Mouse (Mus musculus) embryonic facial prominence, embryonic 15.5 days (tissue): Measurements from ENCODE around the gene Ankrd61. TPM values are rescaled to one million over a fixed set of nuclear protein-coding genes. Genes with fewer than 3 reads are reported as not detected.

Source experiments
- ATAC-seq: fragments of 200-750 bp; cut with Nextera tagmentation; 2 replicates; pipeline ENCODE4 v1.8.0; 2017; ENCODE audit warnings: low read depth, moderate TSS enrichment; ENCODE audit not compliant: insufficient number of reproducible peaks, low FRiP score, low TSS enrichment
- H3K27ac ChIP-seq: fragments of 300-500 bp; sonication (generic); replicated peaks from 2 replicates; pipeline ENCODE4 v1.5.1; 2015; ENCODE audit warnings: mild to moderate bottlenecking, inconsistent platforms
- H3K27me3 ChIP-seq: fragments of 300-500 bp; sonication (generic); 2 replicates; pipeline ENCODE4 v1.6.1; 2015; ENCODE audit warnings: inconsistent platforms
- H3K36me3 ChIP-seq: fragments of 300-500 bp; sonication (generic); 2 replicates; pipeline ENCODE4 v1.6.1; 2015; ENCODE audit warnings: mild to moderate bottlenecking, inconsistent platforms
- H3K4me1 ChIP-seq: fragments of 300-500 bp; sonication (generic); 2 replicates; pipeline ENCODE4 v1.6.1; 2015; ENCODE audit warnings: inconsistent platforms
- H3K4me2 ChIP-seq: fragments of 300-500 bp; sonication (generic); replicated peaks from 2 replicates; pipeline ENCODE4 v1.6.1; 2015; ENCODE audit warnings: mild to moderate bottlenecking, inconsistent platforms
- H3K4me3 ChIP-seq: fragments of 300-500 bp; sonication (generic); replicated peaks from 2 replicates; pipeline ENCODE4 v1.5.1; 2015; ENCODE audit warnings: mild to moderate bottlenecking, inconsistent platforms
- H3K9ac ChIP-seq: fragments of 300-500 bp; sonication (generic); 2 replicates; pipeline ENCODE4 v1.6.1; 2015; ENCODE audit warnings: inconsistent platforms
- H3K9me3 ChIP-seq: fragments of 300-500 bp; sonication (generic); replicated peaks from 2 replicates; pipeline ENCODE4 v1.6.1; 2016; ENCODE audit warnings: inconsistent platforms
- WGBS: fragments of 180-500 bp; shearing (Covaris S2); methylation state at CpG from one replicate; pipeline ENCODE4 v1.1.7; 2015; 5-methylcytosine and 5-hydroxymethylcytosine counted together
- polyA plus RNA-seq: library from polyadenylated mRNA; unstranded; fragments of >200 nt; fragmentation: Nextera tagmentation; extraction: Ambion mirVana; gene quantifications from 2 replicates; pipeline ENCODE4 v1.2.1, GENCODE M21; 2015

Ankrd61 gene
- polyA plus RNA-seq, 1 experiment from 2014 or later: 0.33 TPM

DNA sequence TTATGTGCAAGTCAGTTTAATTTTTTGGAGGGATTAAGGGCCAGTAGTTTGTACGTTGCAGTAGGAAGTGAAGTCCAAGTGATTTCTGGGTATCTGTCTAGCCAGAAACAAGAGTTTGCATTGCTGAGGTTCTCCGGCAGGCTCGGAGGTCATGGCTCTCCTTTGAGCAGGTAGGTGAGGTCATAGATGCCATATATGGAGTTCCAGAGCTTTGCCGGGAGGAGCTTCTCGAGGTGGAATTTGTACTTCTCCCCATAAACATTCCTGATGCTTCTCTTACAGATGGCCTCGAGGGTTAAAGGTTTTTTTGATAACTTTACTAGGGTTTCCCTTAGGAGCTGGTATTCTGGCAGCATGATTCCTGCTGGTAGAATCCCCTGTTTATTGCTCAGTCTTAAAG is 6.7 kb downstream of the Ankrd61 start:
- no peak for ATAC-seq
- Histone ChIP-seq H3K27ac (no peak overlapping the region), H3K27me3 (no peaks in the 10 kb centered on the region), H3K4me3 (no peak overlapping the region), H3K36me3 (peaks cover 63% of the 10 kb centered on the region), H3K4me2 (no peak overlapping the region), H3K9ac (no peak overlapping the region), H3K9me3 (no peaks in the 10 kb centered on the region), H3K4me1 (no peaks in the 10 kb centered on the region)
- WGBS: 80% methylated on average over 6 of the region's 6 CpGs

DNA sequence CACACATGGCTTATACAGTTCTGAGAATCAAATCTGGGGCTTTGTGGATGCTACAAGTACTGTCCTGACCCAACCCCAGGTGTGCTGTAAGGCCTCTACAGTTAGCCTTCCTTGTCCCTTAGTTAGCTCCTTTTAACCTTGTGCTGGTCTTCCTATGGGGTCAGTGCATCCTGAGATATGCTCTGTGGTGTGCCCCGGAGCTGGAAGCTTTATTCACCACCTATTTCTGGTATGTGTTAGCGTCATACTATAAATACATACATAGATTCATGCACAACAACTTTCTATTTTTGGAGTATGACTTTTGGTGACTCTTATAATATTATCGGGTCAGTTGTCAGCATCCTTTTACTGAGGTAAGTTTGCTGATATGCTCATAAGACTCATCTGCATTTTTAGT is 12.2 kb downstream of the Ankrd61 start:
- Histone ChIP-seq H3K4me2 (no peak overlapping the region), H3K27ac (no peak overlapping the region), H3K9me3 (no peaks in the 10 kb centered on the region), H3K4me1 (no peaks in the 10 kb centered on the region), H3K36me3 (peaks cover 94% of the 10 kb centered on the region), H3K9ac (no peak overlapping the region), H3K4me3 (no peak overlapping the region), H3K27me3 (no peaks in the 10 kb centered on the region)
- ATAC-seq: no peak
- 96% methylated on average over 3 of the region's 3 CpGs for WGBS

DNA sequence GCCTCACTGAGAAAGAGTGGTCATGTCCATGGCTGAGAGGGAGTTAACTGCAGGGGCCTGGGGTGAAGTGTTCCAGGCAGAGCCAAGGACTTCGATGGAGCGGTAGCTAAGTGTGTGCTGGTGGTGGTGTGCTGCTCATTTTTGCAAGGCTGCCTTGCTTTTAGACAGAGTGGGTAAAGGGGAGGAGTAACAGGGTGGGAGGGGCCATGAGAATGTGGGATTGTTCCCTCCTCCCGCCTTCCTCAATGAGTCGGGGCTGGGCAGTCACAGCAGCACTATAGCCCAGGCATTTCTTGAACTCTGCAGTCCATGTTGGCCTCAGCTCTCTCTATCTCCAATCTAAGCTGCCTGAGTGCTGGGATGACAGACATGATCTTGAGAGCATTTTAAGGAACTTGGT is 22.9 kb downstream of the Ankrd61 start:
- ATAC-seq: no peak
- WGBS: 63% methylated on average over 4 of the region's 4 CpGs

DNA sequence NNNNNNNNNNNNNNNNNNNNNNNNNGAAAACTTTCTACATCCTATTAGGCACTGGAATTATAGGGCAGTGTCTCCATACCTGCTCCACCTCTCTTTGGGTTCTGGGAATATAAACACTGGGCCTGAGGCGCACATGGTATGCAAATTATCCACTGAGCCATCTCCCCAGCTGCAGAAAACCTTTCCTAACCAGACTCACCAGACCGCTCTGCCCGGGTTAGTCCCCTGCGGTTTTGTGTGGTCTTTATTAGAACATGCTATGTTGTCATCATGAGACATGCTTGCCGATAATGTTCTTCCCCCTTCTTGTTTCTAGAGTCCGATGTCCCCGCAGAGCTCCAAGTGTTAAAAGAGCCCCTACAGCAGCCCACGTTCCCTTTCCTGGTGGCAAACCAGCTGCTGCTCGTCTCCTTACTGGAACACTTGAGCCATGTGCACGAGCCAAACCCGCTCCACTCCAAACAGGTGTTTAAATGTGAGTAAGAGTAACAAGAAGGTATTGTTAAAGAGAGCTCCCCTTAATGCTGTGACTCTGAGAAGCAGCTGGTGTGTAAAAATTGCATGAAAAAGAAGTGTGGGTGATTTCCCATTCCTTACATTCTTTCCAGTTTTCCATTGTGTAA is 25.8 kb downstream of the Ankrd61 start:
- WGBS: 66% methylated on average over 11 of the region's 11 CpGs
- no peak for ATAC-seq
- no peak overlapping the region for H3K27ac ChIP-seq

More for the DNA sequence above, 22.9 kb downstream of the Ankrd61 start:
- no peaks in the 10 kb centered on the region for H3K27me3 ChIP-seq
- no peaks in the 10 kb centered on the region for H3K4me1 ChIP-seq
- H3K4me2 ChIP-seq: no peak overlapping the region
- no peak overlapping the region for H3K4me3 ChIP-seq
- no peak overlapping the region for H3K9ac ChIP-seq
- no peak overlapping the region for H3K27ac ChIP-seq
- no peaks in the 10 kb centered on the region for H3K9me3 ChIP-seq
- peaks cover 54% of the 10 kb centered on the region for H3K36me3 ChIP-seq

More for the DNA sequence above, 25.8 kb downstream of the Ankrd61 start:
- Histone ChIP-seq H3K4me3 (no peak overlapping the region), H3K36me3 (peaks cover 30% of the 10 kb centered on the region), H3K9ac (no peak overlapping the region), H3K9me3 (no peaks in the 10 kb centered on the region), H3K4me2 (no peak overlapping the region), H3K27me3 (no peaks in the 10 kb centered on the region), H3K4me1 (no peaks in the 10 kb centered on the region)

Other genes with a start within 250 kb of the Ankrd61 start
- gene Usp42, start 165.4 kb downstream of the Ankrd61 start, polyA plus RNA-seq: 17.3 and 18.1 TPM in 2 replicates
- 37.2 and 38.7 TPM in 2 replicates for gene Eif2ak1, start 79.9 kb downstream of the Ankrd61 start, polyA plus RNA-seq
- 85.4 and 91.4 TPM in 2 replicates for gene Aimp2, start 12.2 kb upstream of the Ankrd61 start, polyA plus RNA-seq
- 24.5 and 27.1 TPM in 2 replicates for gene Pms2, start 12.3 kb upstream of the Ankrd61 start, polyA plus RNA-seq
- gene Gm42421, start 30.5 kb upstream of the Ankrd61 start, polyA plus RNA-seq: 0.59 and 0.89 TPM in 2 replicates
- gene Rsph10b, start 35.4 kb upstream of the Ankrd61 start, polyA plus RNA-seq: 2.3 and 6.7 TPM in 2 replicates
- gene Ccz1, start 117.2 kb upstream of the Ankrd61 start, polyA plus RNA-seq: 65.2 and 73.1 TPM in 2 replicates
- gene Ocm, start 129.0 kb upstream of the Ankrd61 start, polyA plus RNA-seq: 1.5 and 2.2 TPM in 2 replicates
- gene Lmtk2, start 202.8 kb upstream of the Ankrd61 start, polyA plus RNA-seq: 4.5 TPM in 2 replicates